Mouse (Mus musculus) thymus, adult 2 months (tissue): ENCODE measurements around the gene Dram1.

Experiments used
- CTCF ChIP-seq: fragments of 200-500 bp; IDR thresholded peaks from 2 replicates; pipeline ENCODE4 v1.5.1; 2012; ENCODE audit warnings: mild to moderate bottlenecking, control low read depth, low read length, moderate library complexity, borderline replicate concordance; ENCODE audit not compliant: control insufficient read depth, poor library complexity, insufficient read depth; ENCODE audit errors: extremely low read depth
- POLR2A ChIP-seq: fragments of 200-500 bp; IDR thresholded peaks from 2 replicates; pipeline ENCODE4 v1.6.1; 2012; ENCODE audit warnings: mild to moderate bottlenecking, low read length, control low read depth, moderate library complexity; ENCODE audit not compliant: control insufficient read depth, poor library complexity, insufficient read depth; ENCODE audit errors: extremely low read depth

GRCm38 (mm10) chr10:88391495-88391894 is 12.6 kb upstream of the Dram1 start:
- TF ChIP-seq POLR2A (no peak), CTCF (no peak)
